Comparison of ENCODE assay signal across 12 mouse cellular contexts in the genomic region with DNA sequence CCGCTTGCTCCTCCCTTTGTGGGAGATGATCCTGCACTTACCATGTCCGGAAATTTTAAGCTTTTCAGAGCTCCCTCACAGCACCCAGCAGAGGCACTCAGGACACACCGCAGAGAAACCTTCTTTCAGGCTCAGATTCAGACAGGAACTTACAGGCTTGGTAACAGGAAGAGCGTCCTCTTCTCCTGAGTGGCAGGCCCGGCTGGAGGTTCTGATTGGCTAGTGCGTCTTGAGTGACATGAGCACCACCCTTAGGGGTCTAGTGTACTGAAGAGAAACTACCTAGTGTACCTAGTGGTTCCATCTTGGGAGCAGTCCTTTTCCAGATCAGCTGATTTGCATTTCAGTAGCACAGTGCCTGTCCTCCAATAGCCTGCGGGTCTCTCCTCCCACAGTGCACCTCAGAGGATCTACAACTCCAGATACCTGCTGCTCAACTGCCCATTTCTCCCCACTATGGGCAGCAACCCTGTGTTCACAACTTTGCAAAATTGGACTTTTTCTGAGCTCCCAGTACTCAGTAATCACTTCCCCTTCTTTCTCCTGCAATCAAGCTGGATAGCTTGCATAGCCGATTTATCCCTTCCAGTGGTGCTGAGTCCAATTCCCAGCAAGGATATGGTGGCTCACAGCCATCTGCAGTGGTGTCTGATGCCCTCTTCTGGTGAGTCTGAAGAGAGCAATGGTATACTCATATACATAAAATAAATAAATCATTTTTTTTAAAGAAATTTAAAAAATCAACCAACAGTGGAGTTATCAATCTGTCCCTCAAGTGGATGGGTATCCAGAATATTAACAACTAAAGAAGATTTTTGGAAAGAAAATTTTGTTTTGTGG. TPM values are rescaled to one million over a fixed set of nuclear protein-coding genes. Genes with fewer than 3 reads are reported as not detected.
DNase-seq lines count a peak whose midpoint lies in the region; ATAC-seq and TF ChIP-seq lines count a peak whose summit lies in the region.
"Not testable (repeated sequence)": the region's sequence is repeated elsewhere in the genome, so short reads cannot be mapped to it uniquely, and the experiment has no call there.
"Had no signal": no experiment of that assay in that cellular context is flagged by ENCODE, and none has a peak within 500 bp of the region (broad histone marks: within the 10 kb centered on the region; RNA-seq: fewer than 3 reads in every experiment).

TSS of gene Zfp345 (minus strand) at position 153 of the 840 bp plus-strand sequence.

- H3K4me2 ChIP-seq in liver, embryonic 11.5 days = not testable (repeated sequence)

- H3K4me1 ChIP-seq in liver, embryonic 11.5 days (replicated peaks; ENCODE audit: control insufficient read depth, insufficient read depth, low read length); thymus, adult 2 months (replicated peaks; ENCODE audit: control insufficient read depth, insufficient read depth, low read length): not testable (repeated sequence)

- not testable (repeated sequence) for TF ChIP-seq POLR2A in thymus, adult 2 months (IDR thresholded peaks at IDR 0.05; ENCODE audit: control insufficient read depth, extremely low read depth, insufficient read depth, low read length, poor library complexity)

- ATAC-seq in liver, embryonic 11.5 days (replicated peaks; ENCODE audit: low FRiP score) = peak; percentile 59
- ATAC-seq in megakaryocyte progenitor cell, adult 5-6 weeks (replicated peaks; ENCODE audit: poor library complexity) = 0 out of 2 replicates have a peak, but pooled peaks have one; percentile 6

- H3K27ac ChIP-seq in liver, embryonic 11.5 days (ENCODE audit: low read depth, low read length); thymus, adult 2 months (ENCODE audit: control insufficient read depth, insufficient read depth, low read length): not testable (repeated sequence)

- not testable (repeated sequence) for H3K27me3 ChIP-seq in liver, embryonic 11.5 days (replicated peaks; ENCODE audit: control insufficient read depth, insufficient read depth, low read length); thymus, adult 2 months (ENCODE audit: control insufficient read depth, insufficient read depth, low read length)

- not testable (repeated sequence) for H3K9ac ChIP-seq in liver, embryonic 11.5 days (ENCODE audit: low read depth, low read length)

- DNase-seq in B cell, adult 2 months = peak; percentile 21 to 36
- DNase-seq in MEL-GATA-1-ER (ENCODE audit: extremely low read depth, low read depth) = peak; percentile 2
- peak; percentile 47 for DNase-seq in adrenal gland, adult 2 months
- DNase-seq in heart, adult 11 months = peak; percentile 93
- DNase-seq in kidney, adult 9 months = peak; percentile 2
- not testable (repeated sequence) for DNase-seq in liver, embryonic 11.5 days (ENCODE audit: low spot score)
- peak; percentile 2 for DNase-seq in thymus, adult 2 months

- WGBS in liver, embryonic 11.5 days = 57% methylated on average over 7 of the region's 8 CpGs
- 76% methylated on average over 8 of the region's 8 CpGs for WGBS in thymus, adult 2 months

- not testable (repeated sequence) for H3K36me3 ChIP-seq in liver, embryonic 11.5 days (ENCODE audit: control insufficient read depth, insufficient read depth, low read length); thymus, adult 2 months (ENCODE audit: control insufficient read depth, insufficient read depth, low read length)

- not testable (repeated sequence) for H3K4me3 ChIP-seq in liver, embryonic 11.5 days (ENCODE audit: low read depth, low read length); thymus, adult 2 months (ENCODE audit: control insufficient read depth, insufficient read depth, low read length)

- not testable (repeated sequence) for H3K9me3 ChIP-seq in liver, embryonic 11.5 days (ENCODE audit: control insufficient read depth, low read length)

- TF ChIP-seq CTCF in thymus, adult 2 months (IDR thresholded peaks at IDR 0.05; ENCODE audit: borderline replicate concordance, control insufficient read depth, extremely low read depth, insufficient read depth, low read length, poor library complexity) = not testable (repeated sequence)

RNA-seq across cellular contexts. Expression of gene Zfp345, which starts in this region (rescaled TPM):
- total RNA-seq in adrenal gland, adult 2 months (2021) = 1 to 10 TPM in 1 of 2 experiments, under 1 TPM in 1; 0.89 to 1.7 TPM
- not detected in 2 replicates for polyA plus RNA-seq in adrenal gland, adult 2 months (2012; rRNA removed)
- 0.14 and 0.29 TPM in 2 replicates for polyA plus RNA-seq in liver, embryonic 11.5 days (2014; fragmentation: Nextera tagmentation; extraction: Ambion mirVana)
- total RNA-seq in megakaryocyte progenitor cell, adult 5-6 weeks (2015) = 0.12 and 1.1 TPM in 2 replicates
- 0.17 TPM in 1 of 2 replicates, not detected in the other for total RNA-seq in megakaryocyte progenitor cell, adult 5-6 weeks (2017)
- polyA plus RNA-seq in thymus, adult 2 months (2012; rRNA removed) = not detected in 2 replicates
- total RNA-seq: gastrocnemius, postnatal 36 days; hindbrain, postnatal 0 days had no signal
- polyA plus RNA-seq: macrophage; neural tube, embryonic 15.5 days had no signal

Comparison
In these comparisons a context has a peak if more than half of its experiments do, and no peak if none do; other contexts are left out.
1. Peak in ATAC-seq in liver, embryonic 11.5 days; RNA of the gene not detected or under 1 TPM.
2. Peak in DNase-seq in thymus, adult 2 months; RNA of the gene not detected or under 1 TPM.